Mouse (Mus musculus): ENCODE measurements around the gene Zzz3. TPM values are rescaled to one million over a fixed set of nuclear protein-coding genes. Genes with fewer than 3 reads are reported as not detected.
"Not testable (repeated sequence)": the region's sequence is repeated elsewhere in the genome, so short reads cannot be mapped to it uniquely, and the experiment has no call there.

Zzz3 gene
- polyA plus RNA-seq, 1 experiment, result 13.3 TPM

- TF ChIP-seq CTCF (IDR thresholded peaks at IDR 0.05; ENCODE audit: extremely low read depth, insufficient read length, insufficient replicate concordance, low read depth, low read length) (no peak), POLR2A (IDR thresholded peaks at IDR 0.05; ENCODE audit: low read depth, low read length) (no peak)
- WGBS, result 83% methylated on average over 2 of the region's 4 CpGs
- Histone ChIP-seq H3K27ac (ENCODE audit: insufficient read depth, low read depth, low read length) (no peak overlapping the region), H3K4me1 (ENCODE audit: control insufficient read depth, insufficient read depth, insufficient read length, low read length) (no peaks in the 10 kb centered on the region), H3K36me3 (ENCODE audit: control insufficient read depth, insufficient read depth, low read length) (peaks cover 52% of the 10 kb centered on the region), H3K4me3 (ENCODE audit: low read depth, low read length) (no peak overlapping the region), H3K27me3 (ENCODE audit: control insufficient read depth, insufficient read depth, low read length) (no peaks in the 10 kb centered on the region)
These were observed 57.9 kb downstream of the Zzz3 start for GRCm38 (mm10) chr3:152453163-152453562.

DNA sequence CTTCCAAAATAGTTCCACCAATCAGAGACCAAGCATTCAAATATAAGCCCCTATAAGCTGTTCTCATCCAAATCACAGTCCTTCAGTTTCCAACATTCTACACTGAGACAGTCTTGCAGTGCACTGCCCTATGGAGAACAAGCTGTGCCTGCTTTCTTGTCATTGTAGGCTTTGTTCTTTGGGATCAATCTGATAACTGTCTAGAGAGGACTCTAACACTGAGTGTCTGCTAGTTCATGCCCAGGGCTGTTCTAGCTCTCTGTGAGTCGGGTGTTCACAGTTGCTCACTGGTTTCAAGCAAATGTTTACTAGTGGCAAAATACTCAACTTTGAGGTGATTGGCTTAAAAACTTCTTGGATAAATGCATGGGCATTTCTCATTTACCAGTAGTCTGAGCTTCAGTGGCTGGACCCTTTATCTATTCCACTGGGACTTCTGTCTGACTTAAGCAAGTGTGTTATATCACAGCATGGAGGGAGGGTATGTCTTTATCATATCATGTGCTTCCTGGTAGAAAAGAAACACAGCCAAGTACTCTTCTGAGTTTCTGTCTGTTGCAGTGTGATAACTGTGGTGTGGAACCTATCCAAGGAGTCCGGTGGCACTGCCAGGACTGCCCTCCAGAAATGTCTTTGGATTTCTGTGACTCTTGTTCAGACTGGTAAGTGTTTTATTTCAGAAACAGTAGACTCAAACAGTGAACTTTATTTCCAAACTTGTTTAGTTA is 62.2 kb downstream of the Zzz3 start:
- no peak overlapping the region for H3K4me3 ChIP-seq (ENCODE audit: low read depth, low read length)
- no peaks in the 10 kb centered on the region for H3K4me1 ChIP-seq (ENCODE audit: control insufficient read depth, insufficient read depth, insufficient read length, low read length)
- no peaks in the 10 kb centered on the region for H3K27me3 ChIP-seq (ENCODE audit: control insufficient read depth, insufficient read depth, low read length)
- TF ChIP-seq CTCF (IDR thresholded peaks at IDR 0.05; ENCODE audit: extremely low read depth, insufficient read length, insufficient replicate concordance, low read depth, low read length) (no peak), POLR2A (IDR thresholded peaks at IDR 0.05; ENCODE audit: low read depth, low read length) (no peak)
- H3K36me3 ChIP-seq (ENCODE audit: control insufficient read depth, insufficient read depth, low read length), result peaks cover 41% of the 10 kb centered on the region
- H3K27ac ChIP-seq (ENCODE audit: insufficient read depth, low read depth, low read length), result no peak overlapping the region
- WGBS, result 93% methylated on average over 2 of the region's 2 CpGs

- peaks cover 39% of the 10 kb centered on the region for H3K36me3 ChIP-seq (ENCODE audit: control insufficient read depth, insufficient read depth, low read length)
- not testable (repeated sequence) for H3K4me3 ChIP-seq (ENCODE audit: low read depth, low read length)
- 79% methylated on average over 4 of the region's 4 CpGs for WGBS
These were observed 63.6 kb downstream of the Zzz3 start for GRCm38 (mm10) chr3:152458875-152459274.

DNA sequence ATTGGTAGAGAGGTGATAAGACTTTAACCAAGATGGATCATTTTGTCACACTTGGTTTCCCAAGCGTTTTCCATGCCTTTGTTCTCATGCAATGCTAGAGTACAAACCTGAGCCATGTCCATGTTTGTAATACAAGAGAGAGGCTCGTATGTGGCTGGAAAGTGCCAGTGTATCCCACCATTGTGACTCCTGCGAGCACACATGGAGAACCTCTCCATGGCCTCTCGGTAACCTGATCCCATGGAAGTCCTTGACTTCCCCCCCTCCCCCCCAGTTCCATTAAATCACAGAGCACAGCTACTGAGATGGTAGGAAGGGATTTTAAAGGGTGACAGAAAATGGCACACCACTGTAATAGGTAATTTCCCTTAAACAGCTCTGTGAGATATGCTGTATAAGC is 65.5 kb downstream of the Zzz3 start:
- H3K27ac ChIP-seq (ENCODE audit: insufficient read depth, low read depth, low read length), result no peak overlapping the region
- 86% methylated on average over 4 of the region's 4 CpGs for WGBS
- no peaks in the 10 kb centered on the region for H3K4me1 ChIP-seq (ENCODE audit: control insufficient read depth, insufficient read depth, insufficient read length, low read length)
- H3K4me3 ChIP-seq (ENCODE audit: low read depth, low read length), result no peak overlapping the region
- peaks cover 31% of the 10 kb centered on the region for H3K36me3 ChIP-seq (ENCODE audit: control insufficient read depth, insufficient read depth, low read length)
- TF ChIP-seq CTCF (IDR thresholded peaks at IDR 0.05; ENCODE audit: extremely low read depth, insufficient read length, insufficient replicate concordance, low read depth, low read length) (no peak), POLR2A (IDR thresholded peaks at IDR 0.05; ENCODE audit: low read depth, low read length) (no peak)
- H3K27me3 ChIP-seq (ENCODE audit: control insufficient read depth, insufficient read depth, low read length), result no peaks in the 10 kb centered on the region

More at GRCm38 (mm10) chr3:152458875-152459274, 63.6 kb downstream of the Zzz3 start:
- not testable (repeated sequence) for H3K4me1 ChIP-seq (ENCODE audit: control insufficient read depth, insufficient read depth, insufficient read length, low read length); H3K27ac ChIP-seq (ENCODE audit: insufficient read depth, low read depth, low read length); H3K27me3 ChIP-seq (ENCODE audit: control insufficient read depth, insufficient read depth, low read length)

GRCm38 (mm10) chr3:152462038-152462547 is 66.8 kb downstream of the Zzz3 start:
- Histone ChIP-seq H3K4me1 (ENCODE audit: control insufficient read depth, insufficient read depth, insufficient read length, low read length) (no peaks in the 10 kb centered on the region), H3K27ac (ENCODE audit: insufficient read depth, low read depth, low read length) (no peak overlapping the region), H3K36me3 (ENCODE audit: control insufficient read depth, insufficient read depth, low read length) (peaks cover 21% of the 10 kb centered on the region), H3K27me3 (ENCODE audit: control insufficient read depth, insufficient read depth, low read length) (no peaks in the 10 kb centered on the region), H3K4me3 (ENCODE audit: low read depth, low read length) (no peak overlapping the region)
- TF ChIP-seq CTCF (IDR thresholded peaks at IDR 0.05; ENCODE audit: extremely low read depth, insufficient read length, insufficient replicate concordance, low read depth, low read length), result no peak
- no peak for TF ChIP-seq POLR2A (IDR thresholded peaks at IDR 0.05; ENCODE audit: low read depth, low read length)
- 90% methylated on average over 10 of the region's 10 CpGs for WGBS

DNA sequence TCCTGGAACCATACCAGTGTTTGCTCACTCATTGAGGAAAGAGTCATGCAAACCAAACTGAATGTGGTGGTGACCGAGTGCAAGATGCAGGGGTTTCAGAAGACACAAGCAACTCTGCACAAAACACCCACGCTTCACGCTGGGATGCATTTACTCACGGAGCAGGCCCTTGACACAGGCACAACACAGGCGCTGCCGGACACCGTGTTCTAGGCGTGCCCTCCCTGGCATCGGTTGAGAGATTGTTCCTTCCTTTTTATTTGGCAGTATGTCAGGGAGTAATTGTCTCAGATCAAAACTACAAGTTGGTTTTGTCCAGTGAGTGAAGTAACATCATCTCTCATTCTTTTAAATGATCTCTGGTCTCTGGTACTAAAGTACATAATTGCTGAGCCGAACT is 67.6 kb downstream of the Zzz3 start:
- no peaks in the 10 kb centered on the region for H3K27me3 ChIP-seq (ENCODE audit: control insufficient read depth, insufficient read depth, low read length)
- peaks cover 14% of the 10 kb centered on the region for H3K36me3 ChIP-seq (ENCODE audit: control insufficient read depth, insufficient read depth, low read length)
- TF ChIP-seq CTCF (IDR thresholded peaks at IDR 0.05; ENCODE audit: extremely low read depth, insufficient read length, insufficient replicate concordance, low read depth, low read length) (no peak), POLR2A (IDR thresholded peaks at IDR 0.05; ENCODE audit: low read depth, low read length) (no peak)
- no peak overlapping the region for H3K27ac ChIP-seq (ENCODE audit: insufficient read depth, low read depth, low read length)
- no peak overlapping the region for H3K4me3 ChIP-seq (ENCODE audit: low read depth, low read length)
- no peaks in the 10 kb centered on the region for H3K4me1 ChIP-seq (ENCODE audit: control insufficient read depth, insufficient read depth, insufficient read length, low read length)
- WGBS, result 50% methylated on average over 10 of the region's 10 CpGs

GRCm38 (mm10) chr3:152464462-152464861 is 69.2 kb downstream of the Zzz3 start:
- Histone ChIP-seq H3K4me3 (ENCODE audit: low read depth, low read length) (no peak overlapping the region), H3K36me3 (ENCODE audit: control insufficient read depth, insufficient read depth, low read length) (peaks cover 7% of the 10 kb centered on the region), H3K27me3 (ENCODE audit: control insufficient read depth, insufficient read depth, low read length) (no peaks in the 10 kb centered on the region), H3K27ac (ENCODE audit: insufficient read depth, low read depth, low read length) (no peak overlapping the region), H3K4me1 (ENCODE audit: control insufficient read depth, insufficient read depth, insufficient read length, low read length) (no peaks in the 10 kb centered on the region)
- WGBS, result 99% methylated on average over 3 of the region's 3 CpGs
- no peak for TF ChIP-seq CTCF (IDR thresholded peaks at IDR 0.05; ENCODE audit: extremely low read depth, insufficient read length, insufficient replicate concordance, low read depth, low read length)
- TF ChIP-seq POLR2A (IDR thresholded peaks at IDR 0.05; ENCODE audit: low read depth, low read length), result no peak
